Comparison of ENCODE assay signal across 8 mouse cellular contexts in the genomic region with DNA sequence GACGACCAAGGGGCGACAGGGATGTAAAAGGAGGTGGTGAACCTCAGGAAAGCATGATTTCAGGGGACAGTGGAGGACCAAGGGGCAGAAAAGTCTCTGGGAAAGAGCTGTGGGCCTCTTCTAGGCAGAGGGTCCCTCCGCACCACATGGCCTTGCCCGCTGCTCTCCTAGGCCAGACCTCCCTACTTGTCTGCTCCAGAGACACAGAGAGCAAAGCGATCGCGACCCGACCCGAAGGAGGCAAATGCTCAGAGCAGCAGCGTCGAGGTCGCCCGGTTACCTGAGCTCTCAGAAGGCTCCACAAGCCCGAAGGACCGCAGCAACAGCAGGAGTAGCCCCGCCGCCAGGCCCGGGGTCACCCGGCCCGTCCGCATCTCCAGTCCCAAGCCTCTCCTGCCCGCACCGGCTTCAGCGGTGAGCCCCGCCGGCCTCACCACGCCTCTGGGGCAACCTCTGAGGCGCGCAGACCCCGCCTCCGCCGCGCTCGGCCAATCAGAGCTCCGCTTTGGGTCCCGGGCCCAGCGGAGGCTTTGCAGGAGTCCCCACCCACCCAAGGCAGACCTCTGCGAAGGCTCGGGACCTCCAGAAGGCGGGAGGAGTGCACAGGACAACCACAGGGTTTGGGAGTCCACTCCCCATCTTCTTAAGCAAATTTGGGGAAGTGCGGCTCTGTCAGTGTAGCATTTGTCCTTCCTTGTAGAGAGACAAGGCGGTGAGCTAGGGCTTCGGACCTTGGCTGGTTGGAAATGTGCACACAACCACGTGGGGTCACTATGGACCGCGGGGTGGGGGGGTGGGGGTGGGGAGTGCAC. TPM values are rescaled to one million over a fixed set of nuclear protein-coding genes. Genes with fewer than 3 reads are reported as not detected.
DNase-seq lines count a peak whose midpoint lies in the region.

A gene (minus strand): TSS at position 446 of the 812 bp plus-strand sequence.

- peak; percentile 98 for DNase-seq in ZHBTc4 (ENCODE audit: low read depth, low spot score)
- peak; percentile 41 to 74 for DNase-seq in cerebellum, postnatal 4 days (ENCODE audit: low spot score in 2 of 2)
- peak; percentile 39 to 57 for DNase-seq in gastrocnemius, adult 8-10 months (ENCODE audit: low spot score in 2 of 2)
- peak; percentile 54 for DNase-seq in hindlimb bud, embryonic 11.5 days (ENCODE audit: extremely low spot score, low read depth, low spot score)
- DNase-seq in left cerebral cortex, postnatal 14 days (ENCODE audit: low spot score in 2 of 2): peak; percentile 5 to 51
- DNase-seq in mesoderm, embryonic 11.5 days (ENCODE audit: low read depth, low spot score): peak; percentile 92
- DNase-seq in right cerebral cortex, postnatal 36 days (ENCODE audit: low spot score in 2 of 2): peak; percentile 16 to 28
- DNase-seq in urinary bladder, postnatal 4 days (ENCODE audit: low spot score in 2 of 2): peak; percentile 75 to 82

- intact Hi-C loops in left cerebral cortex, postnatal 14 days (cut with DNase I): no loop called here

RNA-seq across cellular contexts. Expression of the gene that starts here (rescaled TPM):
- under 1 TPM in 3 of 4 experiments, not detected in 1; 0.04 to 0.08 (median 0.05) TPM for total RNA-seq in gastrocnemius, adult 8-10 months (2022)
- total RNA-seq in left cerebral cortex, postnatal 14 days (2021): 1 to 10 TPM; 4.4 to 6.0 TPM

Comparison
In these comparisons a context has a peak if more than half of its experiments do, and no peak if none do; other contexts are left out.
1. Peak in every context shown above with its lines: DNase-seq.
2. RNA of the gene that starts here (total RNA-seq): 4.4 to 6.0 TPM in left cerebral cortex, postnatal 14 days; 0.04 to 0.08 TPM in gastrocnemius, adult 8-10 months; every median in the first group is over 4 times any median in the second.
3. Peak in DNase-seq in gastrocnemius, adult 8-10 months; RNA of the gene not detected or under 1 TPM.
4. DNase-seq: peak in every context shown above with its lines; median percentile 98 in ZHBTc4; 92 in mesoderm, embryonic 11.5 days; 78 in urinary bladder, postnatal 4 days; 58 in cerebellum, postnatal 4 days; 54 in hindlimb bud, embryonic 11.5 days; 48 in gastrocnemius, adult 8-10 months; 28 in left cerebral cortex, postnatal 14 days; 22 in right cerebral cortex, postnatal 36 days.